Mouse (Mus musculus) mesoderm, embryonic 11.5 days (tissue): ENCODE measurements at regions not wholly inside any gene's neighbourhood (a gene's known extent, or its start where the extent isn't known, plus 50 kb on each side); places are given as distances from the start of the nearest gene placed in this dataset.
A peak's percentile ranks its signal among the peaks of the same experiment; 100 is the strongest.

Experiments
- DNase-seq: peaks from one replicate; pipeline ENCODE4 v3.0.0-alpha.2; 2012; ENCODE audit warnings: low read depth, low spot score

DNA sequence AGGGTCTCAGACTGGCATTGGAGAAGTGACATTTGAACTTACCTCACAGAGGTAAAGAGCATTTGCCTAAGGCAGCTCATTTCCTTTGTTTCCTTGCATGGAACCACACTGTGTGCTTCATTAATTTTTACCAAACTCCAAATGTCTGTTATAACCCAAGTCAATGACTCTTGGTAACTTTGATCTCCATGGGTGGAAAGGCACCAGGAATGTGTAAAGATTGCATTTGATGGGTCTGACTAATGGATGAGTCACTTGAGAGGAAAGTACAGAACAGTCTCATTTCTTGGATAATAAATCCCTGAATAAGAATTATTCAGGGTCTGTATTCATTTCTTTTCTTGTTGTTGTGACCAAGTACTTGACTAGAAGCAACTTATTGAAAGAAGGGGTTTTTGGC lies 97.3 kb upstream of the Rab11fip2 start:
- no peak for DNase-seq

DNA sequence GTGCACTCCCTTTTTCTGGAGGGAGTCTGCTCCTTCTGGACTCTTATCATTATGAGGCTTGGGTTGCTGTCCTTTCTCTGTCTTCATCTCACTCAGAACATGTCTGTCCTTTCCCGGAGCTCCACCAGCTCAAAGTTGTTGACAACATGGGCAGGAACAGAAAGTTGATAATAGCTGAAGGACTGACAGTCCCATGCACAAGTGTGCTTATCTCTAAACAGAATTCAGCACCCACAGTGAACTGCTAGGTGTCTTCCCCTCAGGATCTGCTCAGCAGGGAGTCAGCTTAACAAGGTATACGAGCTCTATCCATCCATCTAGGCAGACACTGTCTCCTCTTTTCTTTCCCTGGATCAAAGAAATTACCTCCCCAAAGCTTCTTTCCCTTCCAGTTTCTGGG lies 89.2 kb upstream of the Rab11fip2 start:
- DNase-seq = no peak

DNA sequence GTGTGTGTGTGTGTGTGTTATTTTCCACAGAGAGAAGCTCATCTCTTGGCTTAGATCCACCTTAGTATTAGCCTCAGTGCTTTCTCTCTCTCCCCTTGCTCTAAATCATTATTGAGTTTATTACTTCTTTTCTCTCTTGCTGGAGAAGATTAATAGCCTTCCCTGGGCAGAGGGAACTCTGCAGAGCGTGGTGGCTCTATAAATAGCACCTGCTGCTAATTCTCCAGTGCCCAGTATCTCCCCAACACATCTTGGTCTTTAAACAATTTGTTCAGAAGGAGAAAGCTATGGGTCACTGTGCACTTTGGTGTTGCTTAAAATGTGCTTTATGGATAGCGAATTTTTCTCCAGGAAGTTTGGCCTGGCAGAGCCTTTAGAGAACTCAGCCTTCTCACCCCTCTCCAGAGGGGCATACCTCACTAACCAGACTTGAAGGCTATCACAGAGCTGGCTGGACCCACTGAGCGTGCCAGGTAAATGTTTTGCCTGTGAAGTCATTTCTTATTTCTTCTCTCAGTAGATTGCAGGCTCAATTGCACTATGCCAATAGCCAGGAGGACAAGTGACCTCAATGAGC lies 86.8 kb upstream of the Rab11fip2 start:
- peak; percentile 27 for DNase-seq

DNA sequence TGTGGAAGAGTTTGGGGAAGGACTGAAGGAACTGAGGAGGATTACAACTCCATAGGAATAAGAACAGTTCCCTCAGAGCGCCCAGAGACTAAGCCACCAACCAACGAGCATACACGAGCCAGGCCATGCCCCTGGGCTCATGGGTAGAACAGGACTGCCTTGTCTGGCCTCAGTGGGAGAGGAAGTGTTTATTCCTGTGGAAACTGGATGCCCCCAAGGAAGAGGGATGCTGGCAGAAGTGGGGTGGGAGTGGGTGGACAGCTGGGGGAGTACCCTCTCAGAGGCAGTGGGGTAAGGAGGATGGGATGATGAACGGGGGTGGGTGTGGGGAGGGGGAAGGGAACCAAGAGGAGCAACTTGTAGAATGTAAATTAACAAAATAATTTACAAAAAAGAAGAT lies 86.3 kb upstream of the Rab11fip2 start:
- DNase-seq = no peak

DNA sequence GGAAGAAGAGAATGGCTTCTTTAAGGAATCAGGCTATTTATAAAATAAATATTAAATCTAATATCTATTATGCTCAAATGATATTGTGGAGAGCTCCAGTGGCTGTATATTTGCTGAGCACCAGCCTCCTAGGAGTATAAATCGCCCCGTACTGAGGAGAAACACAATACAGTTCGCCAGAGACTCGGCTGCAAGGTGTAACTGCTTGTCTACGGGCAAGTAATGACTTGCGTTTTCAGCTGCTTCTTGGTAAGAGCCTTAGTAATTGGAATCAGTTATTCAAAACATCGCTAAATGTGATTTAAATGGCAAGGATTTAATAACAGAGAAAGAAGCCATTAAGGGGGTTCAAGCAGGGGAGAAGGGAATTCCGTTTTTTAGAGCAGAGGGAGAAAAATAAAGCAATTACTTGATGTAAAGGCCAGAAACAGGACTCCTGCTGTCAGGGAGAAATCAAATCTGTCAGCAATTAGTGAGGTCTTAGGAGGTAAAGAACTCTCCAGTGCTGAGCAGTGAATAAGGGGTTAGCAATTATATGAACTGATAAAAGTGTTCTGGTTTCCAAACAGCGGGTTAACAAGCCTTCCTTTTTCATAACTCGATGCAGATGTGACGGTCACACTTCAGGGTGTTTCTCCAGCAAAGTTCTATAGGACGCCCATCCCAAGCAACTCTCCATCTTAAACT lies 72.3 kb upstream of the Rab11fip2 start:
- peak; percentile 12 for DNase-seq

DNA sequence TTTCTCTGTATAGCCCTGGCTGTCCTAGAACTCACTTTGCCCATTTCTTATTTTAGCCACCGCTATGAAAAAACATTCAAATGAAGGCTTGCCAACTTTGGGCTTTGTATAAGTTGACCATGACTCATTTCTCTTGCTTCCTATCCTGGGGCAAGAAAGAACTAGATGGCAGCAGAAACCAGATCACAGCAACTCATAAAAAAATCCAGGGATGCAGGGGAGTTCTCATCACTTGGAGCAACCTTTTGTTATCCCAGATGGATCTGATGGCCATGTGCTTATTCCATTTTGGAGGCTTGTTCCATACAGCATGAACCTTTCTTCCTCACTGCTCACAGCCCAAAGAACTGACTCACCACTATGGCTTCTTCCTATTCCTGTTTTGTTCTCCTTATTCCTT lies 52.1 kb upstream of the Rab11fip2 start:
- DNase-seq = no peak
